Mouse (Mus musculus) v-Abl transformed pro-B cells (cell line): ENCODE results near the gene Dhrs7.

ENCODE experiments used
- in situ Hi-C, 2 experiments: fragments of 400-800 bp; cut with MboI; formaldehyde crosslinking; loops; one replicate each; pipeline ENCODE4 v1.15.1; 2025; ENCODE audit not compliant: unreplicated experiment in 2 of 2

Dhrs7 gene

GRCm38 (mm10) chr12:72664735-72665337 is at the start of gene Dhrs7:
Dhrs7 (minus strand) TSS chr12:72664909.
- in situ Hi-C loops: loop anchor here (5.0 to 25.0 kb wide), 8 partner anchors 90 to 903 kb away; partner anchors contain the start of genes Jkamp (in 1 of the 2), L3hypdh (in 1 of the 2), Pcnx4 (in 1 of the 2) and Ppm1a (in 1 of the 2)

- in situ Hi-C loops: no loop called here
Measured at GRCm38 (mm10) chr12:72709981-72710380, 45.3 kb upstream of the Dhrs7 start.

DNA sequence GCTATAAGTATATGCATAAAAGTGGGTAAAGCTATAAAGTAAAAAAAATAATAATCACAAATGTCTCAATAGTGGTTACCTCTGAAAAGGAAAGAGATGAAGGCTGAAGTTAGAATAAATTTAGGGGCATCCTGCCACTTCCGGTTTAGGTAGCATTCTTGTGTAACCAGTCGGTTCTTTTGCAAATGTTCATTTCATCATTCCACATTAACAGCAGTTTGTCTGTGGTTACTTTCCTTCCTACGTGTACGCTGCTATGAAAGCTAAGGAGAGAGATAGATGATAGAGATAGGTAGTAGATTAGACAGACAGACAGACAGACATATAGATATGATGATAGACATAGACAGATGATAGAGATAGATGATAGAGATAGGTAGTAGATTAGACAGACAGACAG is 39.4 kb upstream of the Dhrs7 start:
- in situ Hi-C loops: no loop called here

GRCm38 (mm10) chr12:72700013-72700412 is 35.3 kb upstream of the Dhrs7 start:
- in situ Hi-C loops: no loop called here

GRCm38 (mm10) chr12:72694901-72695463 is 30.3 kb upstream of the Dhrs7 start:
- in situ Hi-C loops: loop anchor here (5.0 to 25.0 kb wide), 3 partner anchors 233 to 930 kb away; no protein-coding TSS in a partner anchor

- in situ Hi-C loops: loop anchor here in 1 of 2 experiments (10.0 to 25.0 kb wide), 2 partner anchors 293 to 930 kb away; no protein-coding TSS in a partner anchor
Measured at GRCm38 (mm10) chr12:72694438-72694837, 29.7 kb upstream of the Dhrs7 start.

DNA sequence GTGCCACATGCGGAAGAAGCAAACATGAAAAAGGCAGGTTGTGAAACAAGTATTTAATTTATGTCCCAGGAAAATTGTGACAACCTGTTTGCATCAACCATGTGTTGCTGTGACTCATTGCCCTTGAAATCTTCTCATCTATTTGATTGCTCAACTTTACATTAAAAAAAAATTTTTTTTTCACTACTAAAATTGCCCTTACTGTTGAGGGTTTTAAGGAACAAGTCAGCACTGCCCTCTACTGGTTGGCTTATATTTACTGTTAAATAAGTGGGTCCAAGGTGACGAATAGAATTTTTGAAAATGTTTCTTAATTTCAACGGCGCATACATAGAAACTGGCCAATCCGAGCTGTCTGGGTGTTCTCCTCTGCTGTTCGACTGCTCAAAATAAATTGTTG is 29.2 kb upstream of the Dhrs7 start:
- in situ Hi-C loops: loop anchor here in 1 of 2 experiments (10.0 to 25.0 kb wide), 2 partner anchors 293 to 929 kb away; no protein-coding TSS in a partner anchor

DNA sequence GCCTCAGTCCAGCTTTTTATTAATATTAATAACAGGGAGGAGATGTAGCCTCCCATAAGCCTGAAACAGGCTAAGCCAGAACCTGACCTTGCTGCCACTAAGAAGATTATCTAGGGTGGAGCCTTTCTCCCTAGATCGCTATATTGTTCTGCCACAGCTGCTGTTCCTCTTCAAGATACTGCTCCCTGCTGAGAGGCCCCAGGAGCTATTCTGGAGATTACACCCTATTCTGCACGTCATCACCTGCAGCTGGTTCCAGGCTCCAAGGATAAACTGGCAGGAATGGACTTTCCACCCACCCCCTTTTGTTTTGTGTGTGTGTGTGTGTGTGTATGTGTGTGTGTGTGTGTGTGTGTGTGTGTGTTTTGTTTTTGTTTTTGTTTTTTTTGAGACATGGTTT is 23.6 kb upstream of the Dhrs7 start:
- in situ Hi-C loops: loop anchor here in 1 of 2 experiments (25.0 kb wide), 1 partner anchor 299 kb away; no protein-coding TSS in a partner anchor

GRCm38 (mm10) chr12:72687741-72688140 is 23.0 kb upstream of the Dhrs7 start:
- in situ Hi-C loops: loop anchor here in 1 of 2 experiments (25.0 kb wide), 1 partner anchor 300 kb away; no protein-coding TSS in a partner anchor

DNA sequence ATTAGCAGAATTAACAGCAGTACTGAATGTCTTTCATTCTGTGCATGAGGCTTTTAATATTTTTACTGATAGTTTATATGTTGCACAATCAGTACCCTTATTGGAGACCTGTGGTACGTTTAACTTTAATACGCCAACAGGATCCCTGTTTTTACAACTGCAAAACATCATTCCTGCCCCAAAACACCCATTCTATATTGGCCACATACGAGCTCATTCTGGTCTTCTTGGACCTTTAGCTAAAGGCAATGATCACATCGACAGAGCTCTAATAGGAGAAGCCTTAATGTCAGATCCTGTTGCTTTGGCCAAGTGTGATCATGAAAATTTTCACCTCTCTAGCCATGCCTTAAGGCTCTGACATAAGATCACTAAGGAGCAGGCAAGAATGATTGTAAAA is 21.9 kb upstream of the Dhrs7 start:
- in situ Hi-C loops: loop anchor here in 1 of 2 experiments (25.0 kb wide), 1 partner anchor 301 kb away; no protein-coding TSS in a partner anchor

DNA sequence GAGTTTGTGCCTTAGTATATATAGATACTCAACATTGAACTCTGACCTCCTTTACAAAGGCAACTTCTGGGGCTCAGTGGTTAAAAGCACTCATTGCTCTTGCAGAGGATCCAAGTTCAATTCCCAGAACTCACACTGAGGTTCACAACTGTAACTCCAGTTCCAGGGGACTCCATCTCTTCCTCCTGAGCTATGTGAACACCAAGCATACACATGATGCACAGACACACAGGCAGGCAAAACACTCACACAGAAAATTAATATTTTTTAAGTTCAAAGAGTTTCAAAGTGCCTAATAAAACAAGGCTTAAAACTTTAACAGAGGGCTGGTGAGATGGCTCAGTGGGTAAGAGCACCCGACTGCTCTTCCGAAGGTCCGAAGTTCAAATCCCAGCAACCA is 18.9 kb upstream of the Dhrs7 start:
- in situ Hi-C loops: loop anchor here in 1 of 2 experiments (25.0 kb wide), 1 partner anchor 304 kb away; no protein-coding TSS in a partner anchor

- in situ Hi-C loops: loop anchor here in 1 of 2 experiments (25.0 kb wide), 1 partner anchor 305 kb away; no protein-coding TSS in a partner anchor
Measured at GRCm38 (mm10) chr12:72682511-72683282, 18.0 kb upstream of the Dhrs7 start.

GRCm38 (mm10) chr12:72681919-72682318 is 17.2 kb upstream of the Dhrs7 start:
- in situ Hi-C loops: loop anchor here in 1 of 2 experiments (25.0 kb wide), 1 partner anchor 305 kb away; no protein-coding TSS in a partner anchor

DNA sequence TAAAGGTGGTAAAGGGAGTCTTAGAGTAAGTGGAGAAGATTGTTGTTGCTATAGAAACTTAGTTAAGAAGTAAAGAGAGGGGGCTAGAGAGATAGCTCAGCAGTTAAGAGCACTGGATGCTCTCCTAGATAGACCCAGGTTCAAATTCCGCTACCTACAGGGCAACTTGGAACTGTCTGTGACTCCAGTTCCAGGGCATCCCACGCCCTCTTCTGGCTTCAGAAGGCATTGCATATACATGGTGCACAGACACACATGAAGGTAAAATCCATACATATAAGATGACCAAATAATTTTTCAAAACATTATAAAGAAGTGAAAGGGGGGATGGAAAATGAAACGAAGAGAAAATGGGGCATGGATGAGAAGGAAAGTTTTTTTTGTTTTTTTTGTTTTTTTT is 14.9 kb upstream of the Dhrs7 start:
- in situ Hi-C loops: loop anchor here in 1 of 2 experiments (25.0 kb wide), 1 partner anchor 308 kb away; no protein-coding TSS in a partner anchor

- in situ Hi-C loops: loop anchor here (25.0 kb wide), 3 partner anchors 312 to 913 kb away; partner anchors contain the start of genes Jkamp (in 1 of the 2) and L3hypdh (in 1 of the 2)
Measured at GRCm38 (mm10) chr12:72674820-72675219, 10.1 kb upstream of the Dhrs7 start.

- in situ Hi-C loops: loop anchor here (25.0 kb wide), 2 partner anchors 587 to 912 kb away; partner anchors contain the start of genes Jkamp (in 1 of the 2) and L3hypdh (in 1 of the 2)
Measured at GRCm38 (mm10) chr12:72674079-72674797, 9.5 kb upstream of the Dhrs7 start.

DNA sequence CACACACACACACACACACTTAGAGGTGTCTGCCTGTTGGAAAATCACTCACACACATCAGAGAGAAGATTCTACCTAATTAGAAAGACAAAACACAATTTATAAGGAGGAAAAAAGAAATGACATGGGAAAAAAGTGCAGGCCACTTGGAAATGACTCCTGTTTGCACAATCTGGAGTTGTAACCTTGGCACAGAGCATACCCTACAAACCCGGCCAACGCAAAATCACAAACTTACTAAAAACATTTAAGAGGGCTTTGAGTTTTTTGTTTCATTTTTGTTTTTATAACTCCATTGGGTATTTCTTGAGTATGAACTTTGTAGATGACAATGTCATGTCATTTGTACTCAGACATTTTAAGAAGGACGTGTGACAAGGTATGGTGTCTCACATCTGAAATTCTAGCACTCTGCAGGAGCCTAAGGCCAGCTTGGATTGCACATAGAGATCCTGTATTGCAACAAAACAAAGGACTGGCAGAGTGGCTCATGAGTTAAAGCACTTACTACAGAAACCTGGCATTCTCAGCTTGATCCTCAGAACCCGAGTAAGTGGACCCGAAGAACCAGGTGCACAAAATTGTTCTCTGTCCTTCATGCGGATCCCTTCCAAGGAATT is 6.9 kb upstream of the Dhrs7 start:
- in situ Hi-C loops: loop anchor here (25.0 kb wide), 2 partner anchors 584 to 909 kb away; partner anchors contain the start of genes Jkamp (in 1 of the 2) and L3hypdh (in 1 of the 2)

GRCm38 (mm10) chr12:72670921-72671320 is 6.2 kb upstream of the Dhrs7 start:
- in situ Hi-C loops: loop anchor here (25.0 kb wide), 2 partner anchors 584 to 909 kb away; partner anchors contain the start of genes Jkamp (in 1 of the 2) and L3hypdh (in 1 of the 2)
